Mouse (Mus musculus) MEL (cell line): ENCODE measurements around the gene Ndc1. TPM values are rescaled to one million over a fixed set of nuclear protein-coding genes. Genes with fewer than 3 reads are reported as not detected.

ENCODE experiments used
- DNase-seq: peaks from one replicate; pipeline ENCODE4 v3.0.0; 2011; ENCODE audit warnings: low read depth, low spot score
- H3K27ac ChIP-seq: 2 replicates; pipeline ENCODE4 v1.5.1; 2012; ENCODE audit warnings: low read depth, mild to moderate bottlenecking, control low read depth, low read length, moderate library complexity; ENCODE audit not compliant: control insufficient read depth
- H3K27me3 ChIP-seq, 2 experiments: fragments of 150-350 bp in 1 of 2; sonication (generic) in 1 of 2; 2 replicates each; pipeline ENCODE4 v1.6.1; 2012; ENCODE audit warnings: low read length in 2 of 2, mild to moderate bottlenecking in 2 of 2, improper control_type of control experiment in 1 of 2, moderate library complexity in 1 of 2; ENCODE audit not compliant: insufficient read depth in 2 of 2, control insufficient read depth in 1 of 2
- H3K36me3 ChIP-seq, 2 experiments: 2 replicates each; pipeline ENCODE4 v1.6.1; 2012 to 2014; ENCODE audit warnings: low read length in 2 of 2, improper control_type of control experiment in 1 of 2, inconsistent platforms in 1 of 2, mild to moderate bottlenecking in 1 of 2; ENCODE audit not compliant: insufficient read depth in 2 of 2, control insufficient read depth in 1 of 2
- H3K4me1 ChIP-seq, 2 experiments: fragments of 150-350 bp in 1 of 2; sonication (generic) in 1 of 2; 2 replicates each; pipeline ENCODE4 v1.6.1; 2012; ENCODE audit warnings: low read length in 2 of 2, improper control_type of control experiment in 1 of 2, mild to moderate bottlenecking in 1 of 2; ENCODE audit not compliant: insufficient read depth in 2 of 2, control insufficient read depth in 1 of 2
- H3K4me3 ChIP-seq, 2 experiments: fragments of 150-350 bp in 1 of 2; sonication (generic) in 1 of 2; 2 replicates each; pipeline ENCODE4 v1.5.1; 2012; ENCODE audit warnings: low read depth in 2 of 2, low read length in 2 of 2, mild to moderate bottlenecking in 2 of 2, moderate library complexity in 2 of 2, control low read depth in 1 of 2, improper control_type of control experiment in 1 of 2; ENCODE audit not compliant: control insufficient read depth in 1 of 2, insufficient read depth in 1 of 2
- H3K79me2 ChIP-seq: 2 replicates; pipeline ENCODE4 v1.6.1; 2012; ENCODE audit warnings: mild to moderate bottlenecking, low read length, moderate library complexity; ENCODE audit not compliant: control insufficient read depth, poor library complexity, insufficient read depth
- H3K9ac ChIP-seq: 2 replicates; pipeline ENCODE4 v1.6.1; 2012; ENCODE audit warnings: low read depth, mild to moderate bottlenecking, control low read depth, low read length, moderate library complexity; ENCODE audit not compliant: control insufficient read depth, poor library complexity, severe bottlenecking
- H3K9me3 ChIP-seq: fragments of 150-350 bp; sonication (generic); replicated peaks from 2 replicates; pipeline ENCODE4 v1.6.1; 2012; ENCODE audit warnings: mild to moderate bottlenecking, low read length, improper control_type of control experiment, moderate library complexity; ENCODE audit not compliant: insufficient read depth
- BHLHE40 ChIP-seq: IDR thresholded peaks from 2 replicates; pipeline ENCODE4 v1.6.1; 2012; ENCODE audit warnings: low read depth, mild to moderate bottlenecking, inconsistent platforms, low read length, improper control_type of control experiment, borderline replicate concordance
- CHD1 ChIP-seq: IDR thresholded peaks from 2 replicates; pipeline ENCODE4 v1.6.1; 2012; ENCODE audit warnings: low read depth, mild to moderate bottlenecking, inconsistent platforms, low read length, improper control_type of control experiment
- CTCF ChIP-seq, 3 experiments: IDR thresholded peaks in 2 of 3; conservative IDR thresholded peaks in 1 of 3; 2 replicates each; pipeline ENCODE4 v1.5.1; 2011 to 2012; ENCODE audit warnings: low read length in 3 of 3, low read depth in 2 of 3, mild to moderate bottlenecking in 2 of 3, improper control_type of control experiment in 1 of 3, inconsistent platforms in 1 of 3, mixed read lengths in 1 of 3, moderate library complexity in 1 of 3; ENCODE audit not compliant: control insufficient read depth in 1 of 3, insufficient read depth in 1 of 3, poor library complexity in 1 of 3, severe bottlenecking in 1 of 3
- E2F4 ChIP-seq: IDR thresholded peaks from 2 replicates; pipeline ENCODE4 v1.6.1; 2011; ENCODE audit warnings: low read depth, low read length, improper control_type of control experiment, borderline replicate concordance
- ETS1 ChIP-seq: IDR thresholded peaks from 2 replicates; pipeline ENCODE4 v1.6.1; 2012; ENCODE audit warnings: low read depth, mild to moderate bottlenecking, inconsistent platforms, low read length, improper control_type of control experiment, moderate library complexity
- GABPA ChIP-seq: IDR thresholded peaks from 2 replicates; pipeline ENCODE4 v1.6.1; 2012; ENCODE audit warnings: low read depth, mild to moderate bottlenecking, inconsistent platforms, low read length, improper control_type of control experiment, moderate library complexity
- GATA1 ChIP-seq: IDR thresholded peaks from 2 replicates; pipeline ENCODE4 v1.6.1; 2011; ENCODE audit warnings: low read depth, low read length, improper control_type of control experiment
- JUND ChIP-seq: IDR thresholded peaks from 2 replicates; pipeline ENCODE4 v1.6.1; 2011; ENCODE audit warnings: low read depth, mild to moderate bottlenecking, improper control_type of control experiment, low read length
- MAFK ChIP-seq: IDR thresholded peaks from 2 replicates; pipeline ENCODE4 v1.6.1; 2011; ENCODE audit warnings: low read depth, mild to moderate bottlenecking, low read length, improper control_type of control experiment, borderline replicate concordance
- MAX ChIP-seq: IDR thresholded peaks from 2 replicates; pipeline ENCODE4 v1.6.1; 2011; ENCODE audit warnings: low read length, improper control_type of control experiment
- MAZ ChIP-seq: IDR thresholded peaks from 2 replicates; pipeline ENCODE4 v1.6.1; 2012; ENCODE audit warnings: low read depth, mild to moderate bottlenecking, inconsistent platforms, low read length, improper control_type of control experiment
- MXI1 ChIP-seq: IDR thresholded peaks from 2 replicates; pipeline ENCODE4 v1.6.1; 2011; ENCODE audit warnings: mild to moderate bottlenecking, low read depth, low read length, improper control_type of control experiment
- MYB ChIP-seq: IDR thresholded peaks from 2 replicates; pipeline ENCODE4 v1.6.1; 2011; ENCODE audit warnings: mild to moderate bottlenecking, low read depth, low read length, improper control_type of control experiment
- NELFE ChIP-seq: IDR thresholded peaks from 2 replicates; pipeline ENCODE4 v1.6.1; 2011; ENCODE audit warnings: low read depth, low read length, improper control_type of control experiment
- POLR2AphosphoS2 ChIP-seq: IDR thresholded peaks from 2 replicates; pipeline ENCODE4 v1.6.1; 2011; ENCODE audit warnings: low read length, improper control_type of control experiment
- POLR2AphosphoS5 ChIP-seq: IDR thresholded peaks from 2 replicates; pipeline ENCODE4 v1.6.1; 2012; ENCODE audit warnings: low read depth, borderline replicate concordance, mild to moderate bottlenecking, inconsistent platforms, low read length, moderate library complexity, mixed read lengths
- RAD21 ChIP-seq: IDR thresholded peaks from 2 replicates; pipeline ENCODE4 v1.6.1; 2011; ENCODE audit warnings: mild to moderate bottlenecking, low read depth, low read length, improper control_type of control experiment
- TAL1 ChIP-seq: IDR thresholded peaks from 2 replicates; pipeline ENCODE4 v1.6.1; 2012; ENCODE audit warnings: mild to moderate bottlenecking, inconsistent platforms, low read length, moderate library complexity, mixed read lengths
- TBP ChIP-seq: IDR thresholded peaks from 2 replicates; pipeline ENCODE4 v1.8.0; 2011; ENCODE audit warnings: low read depth, low read length, improper control_type of control experiment
- TCF12 ChIP-seq: IDR thresholded peaks from 2 replicates; pipeline ENCODE4 v1.6.1; 2014; ENCODE audit warnings: low read depth, mild to moderate bottlenecking, inconsistent platforms, low read length, improper control_type of control experiment, moderate library complexity
- ZC3H11A ChIP-seq: IDR thresholded peaks from 2 replicates; pipeline ENCODE4 v1.6.1; 2012; ENCODE audit warnings: low read depth, mild to moderate bottlenecking, inconsistent platforms, low read length, improper control_type of control experiment
- ZMIZ1 ChIP-seq: IDR thresholded peaks from 2 replicates; pipeline ENCODE4 v1.6.1; 2012; ENCODE audit warnings: low read depth, mild to moderate bottlenecking, inconsistent platforms, low read length, improper control_type of control experiment, moderate library complexity
- polyA plus RNA-seq, 2 experiments: library from polyadenylated mRNA; stranded (reverse) in 1 of 2; unstranded in 1 of 2; fragments of >175 nt in 1 of 2; fragments of >200 nt in 1 of 2; gene quantifications; 2 replicates each; pipeline versions ENCODE4 v1.2.1 to v1.2.4; 2012; ENCODE audit warnings: low replicate concordance in 2 of 2, low read depth in 1 of 2; ENCODE audit not compliant: insufficient read length in 2 of 2, insufficient read depth in 1 of 2, missing spikeins in 1 of 2
- total RNA-seq: library from RNA; depleted of rRNA; stranded (reverse); fragments of 300-350 nt; gene quantifications from 2 replicates; pipeline ENCODE4 v1.2.3, GENCODE M21; 2012

Ndc1 gene
- total and polyA plus RNA-seq, 3 experiments: 54.0 to 274 (median 57.2) TPM

DNA sequence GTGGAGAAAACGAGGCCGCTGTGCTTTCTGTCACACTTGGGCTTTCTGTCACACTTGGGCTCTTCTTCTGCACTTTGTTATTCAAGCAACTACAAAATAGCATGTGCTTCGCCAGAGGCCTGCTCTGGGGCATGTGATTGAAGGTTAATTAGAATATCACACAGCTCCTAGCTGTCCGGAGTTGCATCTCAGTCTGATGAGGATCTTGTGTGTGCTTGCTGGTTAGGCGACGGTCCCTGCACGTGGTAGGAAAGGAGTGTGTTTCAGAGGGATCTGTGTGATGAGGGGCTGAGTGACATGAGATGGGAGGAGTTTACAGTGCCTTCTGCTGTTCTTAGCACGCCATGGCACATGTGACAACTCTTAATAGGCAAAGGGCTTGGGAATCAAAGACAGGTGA is 19.9 kb downstream of the Ndc1 start:
- Histone ChIP-seq H3K4me3 (no peak overlapping the region), H3K9me3 (no peaks in the 10 kb centered on the region), H3K9ac (no peak overlapping the region), H3K36me3 (peaks cover 0 to 28% of the 10 kb centered on the region in 2 experiments; a peak in 2 of 4 replicates), H3K4me1 (no peaks in the 10 kb centered on the region), H3K27ac (no peak overlapping the region), H3K27me3 (no peaks in the 10 kb centered on the region), H3K79me2 (no peaks in the 10 kb centered on the region)
- DNase-seq: no peak
- TF ChIP-seq CTCF (IDR thresholded peaks at IDR 0.05 in 2 of 3, conservative IDR thresholded peaks at IDR 0.05 in 1 of 3; ENCODE audit: control insufficient read depth in 1 of 3, insufficient read depth in 1 of 3, low read depth in 2 of 3, low read length in 3 of 3, poor library complexity in 1 of 3, severe bottlenecking in 1 of 3) (no peak), RAD21 (no peak), TAL1 (no peak)

DNA sequence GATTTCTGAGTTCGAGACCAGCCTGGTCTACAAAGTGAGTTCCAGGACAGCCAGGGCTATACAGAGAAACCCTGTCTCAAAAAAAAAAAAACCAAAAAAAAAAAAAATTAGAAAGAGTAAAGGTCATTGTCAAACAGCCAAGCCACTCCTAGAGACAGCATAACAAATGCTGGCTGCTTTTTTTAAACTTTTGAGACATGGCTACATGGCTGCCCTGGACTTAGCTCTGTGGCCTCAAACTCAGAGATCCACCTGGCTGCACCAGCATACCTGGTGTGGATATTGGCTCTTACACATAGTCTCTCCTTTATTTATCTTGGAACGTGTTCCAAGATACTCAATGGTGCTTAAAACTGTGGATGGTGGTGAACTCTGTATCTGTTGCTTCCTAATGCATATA is 20.7 kb downstream of the Ndc1 start:
- H3K79me2 ChIP-seq: no peaks in the 10 kb centered on the region
- no peaks in the 10 kb centered on the region for H3K4me1 ChIP-seq
- peaks cover 0 to 29% of the 10 kb centered on the region in 2 experiments; a peak in 2 of 4 replicates for H3K36me3 ChIP-seq
- no peaks in the 10 kb centered on the region for H3K9me3 ChIP-seq
- H3K27me3 ChIP-seq: no peaks in the 10 kb centered on the region
- DNase-seq: no peak
- H3K4me3 ChIP-seq: no peak overlapping the region
- H3K27ac ChIP-seq: no peak overlapping the region
- TF ChIP-seq CHD1 (no peak), ZC3H11A (no peak), POLR2AphosphoS5 (no peak), JUND (no peak), MAZ (no peak), ETS1 (no peak), TCF12 (no peak), RAD21 (no peak), ZMIZ1 (no peak), BHLHE40 (no peak), GATA1 (no peak)
- H3K9ac ChIP-seq: no peak overlapping the region

DNA sequence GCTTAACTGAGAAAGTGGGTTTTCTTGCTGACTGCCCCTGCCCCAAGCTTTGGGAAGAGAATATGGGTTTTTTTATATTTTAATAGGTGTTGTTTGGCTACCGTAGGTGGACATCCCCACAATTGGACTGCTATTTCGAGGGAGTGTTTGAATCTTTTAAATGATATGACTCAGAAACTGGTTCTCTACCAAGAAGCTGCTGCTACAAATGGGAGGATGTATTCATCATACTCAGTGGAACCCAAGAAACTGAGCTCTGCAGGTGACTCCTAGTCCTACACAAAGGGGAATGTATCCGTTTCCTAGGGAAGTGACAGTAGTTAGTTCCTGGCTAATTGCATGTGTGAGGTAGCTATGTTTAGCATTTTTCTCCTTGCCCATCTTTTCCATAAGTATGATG is 21.8 kb downstream of the Ndc1 start:
- Histone ChIP-seq H3K79me2 (no peaks in the 10 kb centered on the region), H3K27ac (no peak overlapping the region), H3K4me1 (no peaks in the 10 kb centered on the region), H3K9me3 (no peaks in the 10 kb centered on the region), H3K4me3 (no peak overlapping the region), H3K36me3 (peaks cover 0 to 29% of the 10 kb centered on the region in 2 experiments; a peak in 2 of 4 replicates), H3K27me3 (no peaks in the 10 kb centered on the region), H3K9ac (no peak overlapping the region)
- no peak for TF ChIP-seq E2F4
- no peak for TF ChIP-seq GABPA
- no peak for TF ChIP-seq MAFK
- TF ChIP-seq RAD21: no peak
- TF ChIP-seq CTCF (IDR thresholded peaks at IDR 0.05 in 2 of 3, conservative IDR thresholded peaks at IDR 0.05 in 1 of 3; ENCODE audit: control insufficient read depth in 1 of 3, insufficient read depth in 1 of 3, low read depth in 2 of 3, low read length in 3 of 3, poor library complexity in 1 of 3, severe bottlenecking in 1 of 3): no peak
- TF ChIP-seq POLR2AphosphoS5: no peak
- no peak for TF ChIP-seq TAL1
- TF ChIP-seq MYB: no peak
- no peak for TF ChIP-seq NELFE
- no peak for TF ChIP-seq MXI1
- no peak for TF ChIP-seq TCF12
- no peak for TF ChIP-seq TBP
- TF ChIP-seq MAX: no peak
- TF ChIP-seq POLR2AphosphoS2: no peak
- DNase-seq: no peak
